Mouse (Mus musculus) layer of hippocampus, adult 18-20 months (tissue): ENCODE measurements around the gene Pla2g2e. TPM values are rescaled to one million over a fixed set of nuclear protein-coding genes. Genes with fewer than 3 reads are reported as not detected.
"Not testable (repeated sequence)": the region's sequence is repeated elsewhere in the genome, so short reads cannot be mapped to it uniquely, and the experiment has no call there.

Source experiments
- DNase-seq, 2 experiments: peaks; one replicate each; pipeline ENCODE4 v3.0.0; 2022; ENCODE audit warnings: low spot score in 2 of 2
- total RNA-seq, 2 experiments: library from RNA; stranded (reverse); gene quantifications; 2 replicates each; pipeline ENCODE4 v1.2.3; 2021

Pla2g2e gene
- total RNA-seq, 2 experiments from 2014 or later, result not detected

DNA sequence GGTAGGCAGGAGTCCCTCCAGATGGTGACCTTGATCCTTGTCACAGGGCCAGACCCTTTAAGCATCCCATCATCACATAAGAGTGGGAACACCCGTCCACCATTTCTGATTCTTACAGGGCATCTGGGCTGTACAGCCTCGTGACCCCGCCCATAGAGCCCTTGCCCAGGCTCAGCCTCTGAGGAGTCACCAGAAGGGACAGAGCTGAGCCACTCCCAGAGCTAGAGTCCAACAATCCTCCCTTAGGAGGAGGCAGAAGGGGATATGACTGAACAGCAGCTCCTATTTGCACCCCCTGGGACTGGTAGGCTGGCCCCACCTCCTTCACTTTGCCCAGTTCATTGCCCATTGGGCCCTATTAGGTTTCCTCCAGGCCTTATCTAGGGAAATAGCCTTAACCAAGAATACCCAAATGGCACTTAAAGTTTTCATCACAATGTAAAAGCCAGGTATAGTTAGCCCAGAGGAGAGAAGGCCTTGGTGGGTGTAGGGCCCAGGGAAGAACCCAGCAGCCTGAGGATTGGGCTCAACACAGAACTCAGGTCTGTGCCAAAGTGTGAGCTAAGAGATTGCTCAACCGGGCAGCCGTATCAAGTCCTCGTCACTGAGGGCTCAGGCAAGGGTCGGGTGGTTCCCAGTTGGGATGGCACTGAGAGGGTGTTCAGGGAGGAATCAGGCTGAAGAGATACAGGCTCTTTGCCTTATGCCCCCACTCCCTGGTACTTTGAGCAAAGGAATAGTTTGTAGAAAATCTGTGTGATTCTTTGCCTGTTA is 3.3 kb downstream of the Pla2g2e start:
- no peak for DNase-seq

DNA sequence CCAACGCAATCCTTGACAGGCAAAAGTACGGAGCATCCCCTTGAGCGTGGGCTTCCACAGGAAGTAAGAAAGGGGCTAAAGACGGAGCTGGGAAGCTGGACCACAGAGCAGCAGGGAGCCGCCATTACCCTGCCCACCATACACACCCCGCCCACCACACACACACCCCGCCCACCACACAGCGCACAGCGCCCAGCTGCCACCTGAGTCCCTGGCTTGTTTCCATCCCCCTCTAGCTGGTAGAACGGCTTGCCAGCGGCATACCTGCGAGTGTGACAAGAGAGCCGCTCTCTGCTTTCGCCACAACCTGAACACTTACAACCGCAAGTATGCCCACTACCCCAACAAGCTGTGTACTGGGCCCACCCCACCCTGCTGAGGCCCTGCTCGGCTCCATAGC is 4.4 kb downstream of the Pla2g2e start:
- no peak for DNase-seq

- DNase-seq, result peak; percentile 71 to 92
Measured at GRCm38 (mm10) chr4:138884261-138884660, 6.5 kb downstream of the Pla2g2e start.

DNA sequence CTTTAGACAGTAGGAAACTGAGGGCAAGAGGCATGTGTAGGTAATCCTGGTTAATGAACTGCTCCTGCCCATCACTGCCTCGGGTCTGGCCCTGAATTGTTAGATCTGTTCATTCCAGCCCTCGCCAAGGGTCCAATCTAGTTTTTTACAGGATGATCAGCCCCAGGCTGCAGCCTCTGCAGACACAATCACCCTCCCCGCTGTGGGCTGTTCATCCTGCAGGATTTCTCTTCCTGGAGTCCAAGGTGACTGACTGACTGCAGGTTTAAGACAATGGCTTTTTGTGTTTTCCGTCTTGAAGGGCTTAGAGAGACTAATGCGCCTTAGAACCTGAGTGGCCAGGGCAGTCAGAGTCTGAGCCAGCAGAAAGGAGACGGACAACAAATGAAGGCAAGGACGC is 11.4 kb downstream of the Pla2g2e start:
- no peak for DNase-seq

- DNase-seq, result no peak
Measured at GRCm38 (mm10) chr4:138889635-138890034, 11.9 kb downstream of the Pla2g2e start.

DNA sequence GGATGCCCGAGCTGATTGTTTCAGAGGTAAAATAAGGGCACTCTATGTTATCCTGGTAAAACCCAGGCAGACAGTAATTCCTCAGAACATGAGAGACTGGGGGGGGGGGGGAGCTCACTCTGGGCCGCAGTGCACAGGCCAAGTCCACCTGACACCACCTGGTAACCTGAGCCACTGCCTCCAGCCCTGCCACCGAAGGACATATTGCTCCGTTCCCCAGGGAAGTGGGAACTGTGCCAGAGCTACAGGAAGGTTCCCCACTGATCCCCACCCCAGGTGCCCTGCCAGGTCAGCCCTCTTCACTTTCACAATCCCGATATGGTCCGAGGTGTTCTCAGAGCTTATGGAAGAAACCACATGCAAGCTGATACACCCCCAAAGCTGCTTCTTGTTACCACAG is 14.9 kb downstream of the Pla2g2e start:
- DNase-seq, result no peak

GRCm38 (mm10) chr4:138893789-138894188 is 16.0 kb downstream of the Pla2g2e start:
- not testable (repeated sequence) for DNase-seq

- no peak for DNase-seq
Measured at GRCm38 (mm10) chr4:138899361-138899760, 21.6 kb downstream of the Pla2g2e start.

DNA sequence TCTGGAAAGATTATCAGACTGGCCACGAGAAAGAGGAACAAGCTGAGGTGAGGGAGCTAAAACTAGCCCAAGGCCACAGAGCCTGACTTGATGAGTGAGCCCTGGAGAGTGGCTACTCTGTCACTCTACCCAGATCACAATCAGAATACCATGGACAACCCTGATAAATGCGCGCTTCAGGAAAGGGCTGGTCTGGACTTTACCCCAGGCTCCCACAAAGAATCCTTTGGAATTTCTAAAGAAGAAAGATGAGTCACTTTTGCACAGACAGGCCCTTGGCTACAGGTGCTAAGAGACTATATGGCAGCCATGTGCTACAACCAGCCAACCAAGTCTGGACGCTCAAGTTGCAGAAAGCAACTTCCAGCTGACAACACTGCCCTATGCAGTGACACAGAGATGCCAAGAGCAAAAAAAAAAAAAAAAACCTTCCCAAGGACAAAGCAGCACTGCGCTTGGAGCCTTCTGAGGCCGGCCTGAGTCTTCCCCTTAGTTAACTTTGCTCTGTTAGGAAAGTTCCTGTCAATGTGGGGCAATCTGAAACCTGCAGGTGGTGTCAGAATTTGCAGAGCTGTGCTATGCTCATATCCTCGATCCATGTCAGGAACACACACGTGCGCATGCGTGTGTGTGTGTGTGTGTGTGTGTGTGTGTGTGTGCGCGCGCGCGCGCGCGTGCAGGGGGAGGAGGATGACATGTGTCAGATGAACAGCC is 28.0 kb downstream of the Pla2g2e start:
- no peak for DNase-seq

GRCm38 (mm10) chr4:138913141-138913787 is 35.5 kb downstream of the Pla2g2e start:
- no peak for DNase-seq

GRCm38 (mm10) chr4:138913797-138914196 is 36.1 kb downstream of the Pla2g2e start, which contains the start of gene Otud3:
Gene Otud3, minus strand, starts transcription at chr4:138913945.
- DNase-seq, result peak; percentile 92 to 97

- no peak for DNase-seq
Measured at GRCm38 (mm10) chr4:138917282-138917681, 39.5 kb downstream of the Pla2g2e start.

DNA sequence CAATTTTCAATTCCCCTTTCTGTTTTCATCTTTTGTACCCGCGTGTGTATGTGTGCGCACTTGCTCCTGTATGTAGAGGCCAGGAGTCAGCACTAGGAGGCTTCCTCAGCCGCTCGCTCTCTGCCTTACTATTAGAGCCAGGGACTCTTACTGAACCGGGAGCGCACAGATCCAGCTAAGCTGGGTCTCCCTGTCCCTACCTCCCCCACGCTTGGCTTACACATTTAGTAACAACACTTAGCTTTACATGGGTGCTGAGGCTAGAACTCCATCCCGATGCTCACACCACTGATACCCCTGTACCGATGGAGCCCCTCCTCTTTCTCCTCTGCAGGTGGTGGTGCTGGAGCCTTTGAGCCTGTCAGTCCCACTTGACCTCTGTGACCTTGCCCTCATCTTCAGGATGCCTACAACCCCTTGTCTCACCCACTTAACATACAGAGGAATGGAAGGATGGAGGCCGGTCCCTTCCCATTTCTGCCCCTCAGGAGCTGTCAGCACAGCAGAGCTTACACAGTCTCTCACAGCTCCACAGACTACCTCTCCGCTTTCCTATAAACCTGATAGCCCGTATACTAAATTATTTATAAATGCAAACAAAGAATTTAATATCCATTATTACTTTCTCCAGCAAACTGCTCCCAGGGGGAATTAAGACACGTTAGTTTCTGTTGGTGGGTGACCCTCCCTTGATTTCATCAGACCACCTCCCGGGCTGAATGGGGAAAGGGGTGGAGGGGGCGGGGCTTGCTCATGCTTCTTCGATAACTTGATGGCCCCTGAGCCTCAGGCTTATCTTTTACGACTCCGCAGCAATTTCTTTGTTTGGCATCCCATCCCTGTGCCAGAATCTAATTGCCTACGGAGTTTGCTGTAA is 43.8 kb downstream of the Pla2g2e start:
- DNase-seq, result no peak

- DNase-seq, result peak; percentile 92 to 99
Measured at GRCm38 (mm10) chr4:138922131-138922459, 44.4 kb downstream of the Pla2g2e start.

DNA sequence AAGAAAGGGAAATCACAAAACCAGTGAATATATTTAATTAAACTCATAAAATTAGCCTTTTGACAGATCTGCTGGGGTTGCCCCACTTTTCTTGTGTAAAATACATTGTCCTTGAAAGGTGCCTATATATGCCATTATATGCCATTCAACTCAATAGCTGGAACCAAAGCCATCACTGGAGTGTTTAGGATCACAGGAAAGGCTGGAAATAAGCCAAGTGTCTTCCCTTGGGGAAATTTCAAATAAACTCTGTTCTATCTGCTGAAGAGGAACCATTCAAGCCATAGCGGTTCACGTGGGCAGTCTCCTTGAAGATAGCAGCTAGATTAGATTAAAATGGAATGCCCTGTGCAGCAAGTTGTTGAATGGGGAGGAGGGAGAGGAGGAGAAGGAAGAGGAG is 47.8 kb downstream of the Pla2g2e start:
- no peak for DNase-seq

Other genes with a start within 250 kb of the Pla2g2e start
- gene Vwa5b1, start 242.1 kb upstream of the Pla2g2e start, total RNA-seq, result 1 to 10 TPM; 4.3 to 4.6 TPM
- under 1 TPM in 1 of 2 experiments, not detected in 1; 0.10 TPM for gene Pla2g2c, start 153.2 kb upstream of the Pla2g2e start, total RNA-seq
- 1 to 10 TPM; 1.0 to 2.3 TPM for gene Ubxn10, start 140.8 kb upstream of the Pla2g2e start, total RNA-seq
- gene Pla2g2f, start 120.3 kb upstream of the Pla2g2e start, total RNA-seq, result 1 to 10 TPM; 1.8 to 2.3 TPM
- under 1 TPM; 0.56 to 0.62 TPM for gene Pla2g2d, start 102.2 kb upstream of the Pla2g2e start, total RNA-seq
- 1 to 10 TPM; 1.3 to 2.3 TPM for gene Pla2g5, start 14.5 kb upstream of the Pla2g2e start, total RNA-seq
- not detected for gene Gm13030, start 4.0 kb upstream of the Pla2g2e start, total RNA-seq
- 10 to 100 TPM; 10.9 to 13.1 TPM for gene Otud3, start 36.0 kb downstream of the Pla2g2e start, total RNA-seq
- gene Rnf186, start 89.2 kb downstream of the Pla2g2e start, total RNA-seq, result not detected
- 1 to 10 TPM; 2.9 to 3.0 TPM for gene Tmco4, start 94.9 kb downstream of the Pla2g2e start, total RNA-seq
- 1 to 10 TPM; 6.5 to 7.6 TPM for gene Htr6, start 197.6 kb downstream of the Pla2g2e start, total RNA-seq
- 10 to 100 TPM; 80.3 to 92.2 TPM for gene Nbl1, start 215.1 kb downstream of the Pla2g2e start, total RNA-seq